ENCODE assay signal across 12 mouse cellular contexts in genomic region chr10:61372585-61372923, GRCm38 (mm10). TPM values are rescaled to one million over a fixed set of nuclear protein-coding genes. Genes with fewer than 3 reads are reported as not detected.
DNase-seq lines count a peak whose midpoint lies in the region; ATAC-seq lines count a peak whose summit lies in the region.
"Had no signal": no experiment of that assay in that cellular context is flagged by ENCODE, and none has a peak within 500 bp of the region (broad histone marks: within the 10 kb centered on the region; RNA-seq: fewer than 3 reads in every experiment).

No protein-coding gene starts in this region.

- no peak for ATAC-seq in kidney, embryonic 16.5 days (ENCODE audit: low FRiP score, low TSS enrichment)
- ATAC-seq in lung, embryonic 16.5 days (ENCODE audit: low read depth): peak; percentile 39
- ATAC-seq: intestine, embryonic 15.5 days had no signal

- 50% methylated on average over 4 of the region's 4 CpGs for WGBS in kidney, embryonic 16.5 days
- WGBS in lung, embryonic 16.5 days: 55% methylated on average over 4 of the region's 4 CpGs

- H3K4me3 ChIP-seq in kidney, embryonic 16.5 days (ENCODE audit: low read length): no peak overlapping the region
- no peak overlapping the region for H3K4me3 ChIP-seq in lung, embryonic 16.5 days (ENCODE audit: low read length)
- H3K4me3 ChIP-seq: embryonic facial prominence, embryonic 12.5 days; intestine, embryonic 15.5 days had no signal

- peak; percentile 62 for DNase-seq in adrenal gland, postnatal 14 days
- no peak for DNase-seq in adrenal gland, postnatal 36 days
- DNase-seq in kidney, adult 18-20 months: no peak
- DNase-seq in cerebellum, adult 8-10 months: peak; percentile 62
- no peak for DNase-seq in layer of hippocampus, adult 9-11 months
- no peak for DNase-seq in right cerebral cortex, adult 2 months (ENCODE audit: low spot score in 2 of 2)
- DNase-seq: adrenal gland, postnatal 10 days had no signal

- H3K27me3 ChIP-seq in kidney, embryonic 16.5 days (ENCODE audit: insufficient read depth, low read length): no peaks in the 10 kb centered on the region
- no peaks in the 10 kb centered on the region for H3K27me3 ChIP-seq in lung, embryonic 16.5 days (ENCODE audit: control insufficient read depth, insufficient read depth, low read depth, low read length)
- H3K27me3 ChIP-seq: embryonic facial prominence, embryonic 12.5 days; intestine, embryonic 15.5 days had no signal

- H3K4me2 ChIP-seq in kidney, embryonic 16.5 days (replicated peaks; ENCODE audit: low read depth, low read length): no peak overlapping the region
- H3K4me2 ChIP-seq in lung, embryonic 16.5 days (ENCODE audit: low read depth, low read length): no peak overlapping the region
- H3K4me2 ChIP-seq: embryonic facial prominence, embryonic 12.5 days; intestine, embryonic 15.5 days had no signal

- H3K36me3 ChIP-seq in kidney, embryonic 16.5 days (ENCODE audit: insufficient read depth, low read length): no peaks in the 10 kb centered on the region
- H3K36me3 ChIP-seq in lung, embryonic 16.5 days (ENCODE audit: control insufficient read depth, insufficient read depth, low read length): no peaks in the 10 kb centered on the region
- H3K36me3 ChIP-seq: embryonic facial prominence, embryonic 12.5 days; intestine, embryonic 15.5 days had no signal

- peaks cover 77% of the 10 kb centered on the region for H3K4me1 ChIP-seq in kidney, embryonic 16.5 days (ENCODE audit: insufficient read depth, low read length)
- peaks cover 41% of the 10 kb centered on the region for H3K4me1 ChIP-seq in lung, embryonic 16.5 days (replicated peaks; ENCODE audit: control insufficient read depth, insufficient read depth, low read length)

- H3K9me3 ChIP-seq in kidney, embryonic 16.5 days (ENCODE audit: low read length): no peaks in the 10 kb centered on the region
- no peaks in the 10 kb centered on the region for H3K9me3 ChIP-seq in lung, embryonic 16.5 days (ENCODE audit: control insufficient read depth, low read length)
- H3K9me3 ChIP-seq: embryonic facial prominence, embryonic 12.5 days; intestine, embryonic 15.5 days had no signal

- peak overlapping the region; percentile 64 for H3K27ac ChIP-seq in kidney, embryonic 16.5 days (ENCODE audit: low read length)
- H3K27ac ChIP-seq in lung, embryonic 16.5 days (ENCODE audit: low read length): peak overlapping the region; percentile 78
- H3K27ac ChIP-seq: embryonic facial prominence, embryonic 12.5 days; intestine, embryonic 15.5 days had no signal

- H3K9ac ChIP-seq in kidney, embryonic 16.5 days (replicated peaks; ENCODE audit: low read length): peak overlapping the region; percentile 38; the same call in 1 of the 2 replicates
- no peak overlapping the region for H3K9ac ChIP-seq in lung, embryonic 16.5 days (ENCODE audit: low read length)
- H3K9ac ChIP-seq: embryonic facial prominence, embryonic 12.5 days; intestine, embryonic 15.5 days had no signal

RNA-seq across cellular contexts. Expression of gene Pald1, which starts 10.8 kb away (rescaled TPM):
- total RNA-seq in adrenal gland, postnatal 14 days (2021): 41.8 and 44.5 TPM in 2 replicates
- 10 to 100 TPM; 21.0 to 22.8 TPM for total RNA-seq in adrenal gland, postnatal 36 days (2021)
- polyA plus RNA-seq in kidney, embryonic 16.5 days (2015; fragmentation: Nextera tagmentation; extraction: Ambion mirVana): 39.5 and 40.2 TPM in 2 replicates
- 49.4 and 49.9 TPM in 2 replicates for polyA plus RNA-seq in lung, embryonic 16.5 days (2015; fragmentation: Nextera tagmentation; extraction: Ambion mirVana)

RNA-seq across cellular contexts. Expression of gene Nodal, which starts 45.2 kb away (rescaled TPM):
- not detected in 2 replicates for total RNA-seq in adrenal gland, postnatal 14 days (2021)
- not detected for total RNA-seq in adrenal gland, postnatal 36 days (2021)
- polyA plus RNA-seq in kidney, embryonic 16.5 days (2015; fragmentation: Nextera tagmentation; extraction: Ambion mirVana): 0.40 and 0.67 TPM in 2 replicates
- 0.16 and 0.20 TPM in 2 replicates for polyA plus RNA-seq in lung, embryonic 16.5 days (2015; fragmentation: Nextera tagmentation; extraction: Ambion mirVana)
- total RNA-seq: megakaryocyte, adult 5-6 weeks had no signal

Comparison
In these comparisons a context has a peak if more than half of its experiments do, and no peak if none do; other contexts are left out.
1. DNase-seq: peak in adrenal gland, postnatal 14 days (single experiment) and cerebellum, adult 8-10 months (single experiment); none in adrenal gland, postnatal 36 days (0 of 2), kidney, adult 18-20 months (single experiment), layer of hippocampus, adult 9-11 months (single experiment) and right cerebral cortex, adult 2 months (0 of 2).